Mouse (Mus musculus) urinary bladder, postnatal 36 days (tissue): ENCODE results near the gene Pafah2.

ENCODE experiments used
- DNase-seq, 2 experiments: peaks; one replicate each; pipeline ENCODE4 v3.0.0; 2022; ENCODE audit warnings: low spot score in 2 of 2, mixed read lengths in 1 of 2

The Pafah2 gene

DNA sequence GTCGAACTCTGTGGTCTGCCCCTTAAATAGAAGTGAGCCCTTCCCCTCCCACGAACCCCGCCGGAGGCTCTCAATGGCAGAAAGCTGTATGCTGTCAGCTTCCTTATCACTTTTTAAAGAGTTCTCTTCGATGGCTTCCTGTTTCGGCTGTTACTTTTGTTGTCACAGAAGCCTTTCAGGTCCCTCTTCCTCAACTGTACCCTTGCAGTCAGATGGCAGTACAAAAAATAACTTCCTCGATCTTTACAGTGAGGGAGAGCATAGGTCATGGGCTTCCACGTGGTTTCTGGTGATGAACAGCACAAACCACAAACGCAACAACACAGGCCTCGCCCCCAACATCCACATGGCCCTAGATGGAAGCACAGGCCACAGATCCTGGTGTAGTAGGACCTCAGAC, 64.2 kb downstream of the Pafah2 start:
- no peak for DNase-seq

DNA sequence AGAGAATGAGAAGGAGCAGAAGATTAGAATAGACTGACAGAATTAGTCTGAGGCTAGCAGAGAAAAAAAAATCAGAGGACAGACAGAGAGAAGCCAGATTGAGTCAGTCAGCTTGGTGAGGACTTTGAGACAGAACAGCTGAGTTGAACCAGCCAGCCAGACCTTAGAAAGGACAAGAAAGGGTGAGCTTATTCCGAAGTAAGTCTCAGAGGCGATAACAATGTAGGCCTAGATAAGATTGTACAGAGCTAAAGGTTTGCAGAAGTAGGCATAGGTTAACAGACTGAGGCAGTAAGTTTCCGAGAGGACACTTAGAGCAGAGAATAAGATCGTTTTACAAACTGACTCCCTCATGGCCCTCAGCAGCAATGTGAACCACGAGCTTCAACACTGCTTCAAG, 65.1 kb downstream of the Pafah2 start:
- DNase-seq: no peak

DNA sequence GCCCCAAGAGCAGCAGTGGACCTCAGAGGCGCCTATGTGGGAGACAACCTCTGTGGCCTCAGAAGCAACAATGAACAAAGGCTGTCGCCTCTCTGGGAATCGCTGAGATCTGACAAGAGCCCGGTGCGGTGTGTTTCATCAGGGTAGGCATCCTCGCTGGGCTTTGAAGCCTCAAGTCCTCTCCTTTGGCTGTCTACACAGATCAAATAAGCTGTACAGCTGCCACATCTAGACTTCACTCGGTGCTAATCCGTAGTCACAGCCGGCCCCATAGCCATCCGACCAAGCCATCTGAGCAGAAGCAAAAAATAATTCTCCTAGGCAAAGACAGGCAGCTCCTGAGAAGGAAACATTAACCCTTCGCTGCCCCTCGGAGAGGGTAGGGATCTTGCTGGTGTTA, 69.7 kb downstream of the Pafah2 start:
- DNase-seq: no peak

DNA sequence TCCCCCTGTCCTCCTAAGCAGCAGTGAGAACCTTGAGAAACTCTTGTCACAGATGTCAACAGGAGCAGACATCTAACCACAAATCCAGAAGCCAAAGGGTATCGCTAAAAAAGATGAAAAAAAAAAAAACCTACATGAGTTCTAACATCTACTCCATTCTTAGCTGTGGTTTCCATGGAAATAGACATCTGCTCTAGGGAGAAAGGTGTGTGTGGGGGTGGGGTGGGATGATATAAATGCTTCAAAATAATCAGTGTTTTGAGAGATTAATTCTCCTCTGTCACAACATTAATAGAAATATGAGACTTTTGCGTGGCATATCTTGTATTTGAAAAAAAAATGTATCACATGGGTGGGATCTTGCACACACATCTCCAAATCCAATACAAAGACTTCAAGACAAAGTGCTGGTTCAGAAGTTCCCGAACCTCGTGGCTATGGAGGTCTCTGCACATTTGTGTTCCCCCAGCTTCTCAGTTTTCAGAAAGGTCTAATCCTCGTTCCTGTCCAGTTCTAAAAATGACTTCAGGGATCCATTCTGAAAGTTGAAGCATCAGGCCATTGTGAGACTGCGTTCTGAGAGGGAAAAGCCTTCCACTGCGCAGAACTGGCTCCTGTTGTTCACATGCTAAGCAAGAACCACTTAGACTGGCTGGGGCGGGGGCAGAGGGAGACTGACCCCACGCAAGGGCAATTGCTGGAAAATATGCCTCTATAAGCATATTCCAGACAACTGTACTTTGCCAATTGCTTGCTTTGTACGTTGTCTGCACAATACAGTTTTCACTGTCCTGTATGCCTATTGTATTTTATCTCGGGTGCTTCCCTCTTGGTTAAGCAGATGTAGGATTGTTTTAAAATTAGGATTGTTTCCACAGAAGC, 70.5 kb downstream of the Pafah2 start:
- DNase-seq: no peak

DNA sequence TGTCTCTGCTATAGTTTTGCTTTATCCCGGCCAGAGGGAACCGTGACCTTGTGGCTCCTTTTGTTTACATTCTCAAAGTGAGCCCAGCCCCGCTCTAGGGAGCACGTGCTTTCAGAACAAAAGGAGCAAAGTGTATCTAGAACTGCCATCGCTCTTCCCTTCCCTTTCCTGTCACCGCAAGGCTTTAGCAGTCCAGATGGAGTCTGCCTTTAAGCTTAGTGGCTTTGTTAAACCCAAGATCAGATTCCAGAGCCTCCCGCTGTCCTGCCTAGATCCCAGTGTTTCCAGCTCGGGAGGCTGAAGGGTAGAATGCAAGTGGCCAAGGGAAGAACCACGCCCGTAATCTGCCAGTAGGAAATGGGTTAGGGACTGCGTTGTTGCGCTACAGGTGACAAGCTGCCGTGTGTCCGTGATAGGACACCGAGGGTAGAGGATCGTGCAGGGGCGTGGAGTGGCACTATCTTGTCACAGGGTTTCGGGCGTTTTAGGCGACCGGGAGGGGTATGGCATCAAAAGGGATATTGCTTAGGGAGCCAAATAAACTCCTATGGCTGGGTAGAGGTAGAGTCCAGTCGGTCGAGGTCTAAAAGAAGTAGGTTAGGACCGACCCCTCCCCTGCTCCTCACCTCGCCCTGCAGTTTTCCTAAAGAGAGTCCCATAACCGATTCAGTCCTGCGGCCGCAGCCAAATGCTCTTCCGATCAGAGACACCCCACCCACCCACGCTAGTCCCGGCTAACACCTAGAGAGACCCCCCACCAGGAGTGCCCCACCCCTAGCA, 71.5 kb downstream of the Pafah2 start:
- peak in 1 of 2 experiments; percentile 44 for DNase-seq

DNA sequence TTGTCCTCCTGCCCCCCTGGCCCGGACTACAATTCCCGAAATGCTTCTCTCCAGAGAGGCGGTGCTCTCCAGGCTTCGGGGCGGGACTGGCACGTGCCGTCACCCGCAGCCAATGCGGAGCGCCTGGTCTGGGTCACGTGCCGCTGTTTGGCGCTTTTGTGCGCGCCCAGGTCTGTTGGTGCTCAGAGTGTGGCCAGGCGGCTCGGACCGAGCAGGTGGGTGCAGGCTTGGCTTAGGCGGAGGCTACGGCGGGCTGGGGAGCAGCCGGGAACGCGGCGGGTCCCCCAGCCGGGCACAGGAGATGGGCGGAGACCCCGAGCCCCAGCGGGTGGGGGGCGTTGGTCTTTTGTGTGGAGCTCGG, 72.1 kb downstream of the Pafah2 start, which contains the start of gene Stmn1:
Stmn1 (plus strand) TSS at position 106 of the 361 bp plus-strand sequence.
- DNase-seq: peak; percentile 86 to 95

DNA sequence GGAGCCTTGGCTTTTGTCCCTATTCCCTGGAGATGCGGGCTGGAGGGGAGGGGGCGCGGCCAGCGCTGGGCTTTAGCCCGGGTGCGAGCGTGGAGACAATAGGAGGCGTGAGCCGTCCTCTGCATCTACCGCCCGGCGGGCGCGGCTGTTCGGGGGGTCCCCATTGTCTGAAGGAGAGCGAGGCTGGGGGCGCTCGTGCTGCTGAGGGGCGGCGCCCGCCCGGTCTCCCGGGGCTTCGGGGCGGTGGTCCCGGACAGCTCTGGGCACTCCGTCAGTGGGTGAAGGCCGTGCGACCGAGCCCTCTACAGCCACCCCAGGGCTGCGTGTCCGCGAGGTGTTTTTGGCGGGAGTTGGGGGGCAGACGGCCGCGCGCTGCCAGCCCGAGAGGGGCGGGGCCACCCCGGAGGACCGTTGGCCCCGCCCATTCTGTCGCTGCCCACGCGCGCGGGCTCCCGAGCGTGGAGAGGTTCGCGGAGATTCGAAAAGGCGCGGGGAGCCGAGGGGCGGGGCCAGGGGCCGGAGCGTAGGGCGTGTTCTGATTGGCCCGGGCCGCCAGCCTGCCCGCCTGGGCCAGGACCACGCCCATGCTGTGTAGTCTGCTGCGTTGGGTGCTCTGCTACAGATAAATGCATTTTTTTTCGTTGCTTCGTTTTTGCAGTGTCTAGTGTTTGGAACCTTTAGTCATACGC, 72.6 kb downstream of the Pafah2 start:
- peak; percentile 92 to 93 for DNase-seq

DNA sequence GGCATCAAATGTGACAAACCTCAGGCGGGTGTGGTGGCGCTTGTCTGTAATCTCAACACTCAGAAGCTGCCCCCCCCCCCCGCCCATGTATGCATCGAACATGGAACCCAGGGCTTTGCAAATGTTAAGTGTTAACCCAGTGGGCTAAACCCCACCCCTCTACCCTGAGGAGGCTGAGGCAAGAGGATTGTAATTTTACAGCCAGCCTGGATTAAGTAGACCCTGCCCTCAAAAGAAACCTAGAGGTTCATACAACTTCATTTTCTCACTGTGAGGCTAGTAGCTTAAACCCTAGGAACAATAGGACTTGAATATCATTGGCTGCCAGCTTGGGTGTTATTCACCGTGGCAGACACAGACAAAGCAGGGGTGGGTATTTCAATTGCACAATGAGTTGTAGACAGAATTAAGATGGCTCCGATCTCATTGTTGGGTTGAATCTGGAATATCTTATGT, 73.2 kb downstream of the Pafah2 start:
- no peak for DNase-seq

DNA sequence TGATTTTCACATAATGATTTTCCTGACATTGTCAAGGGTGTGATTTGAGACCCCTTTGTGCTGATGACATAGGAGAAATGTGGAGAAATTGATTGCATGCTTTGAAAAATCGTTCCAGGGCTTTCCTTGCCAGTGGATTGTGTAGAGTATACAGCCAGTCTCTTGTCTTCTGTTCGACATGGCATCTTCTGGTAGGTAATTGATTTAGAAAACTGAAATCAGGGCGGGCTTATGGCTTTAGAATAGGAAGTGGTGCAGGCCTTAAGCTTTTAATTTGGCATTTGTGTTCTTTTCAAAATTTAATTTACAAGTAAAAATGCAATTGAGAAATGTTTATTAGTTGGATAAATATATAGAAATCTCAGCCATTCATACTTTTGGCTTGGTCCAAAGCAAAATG, 73.9 kb downstream of the Pafah2 start:
- no peak for DNase-seq

DNA sequence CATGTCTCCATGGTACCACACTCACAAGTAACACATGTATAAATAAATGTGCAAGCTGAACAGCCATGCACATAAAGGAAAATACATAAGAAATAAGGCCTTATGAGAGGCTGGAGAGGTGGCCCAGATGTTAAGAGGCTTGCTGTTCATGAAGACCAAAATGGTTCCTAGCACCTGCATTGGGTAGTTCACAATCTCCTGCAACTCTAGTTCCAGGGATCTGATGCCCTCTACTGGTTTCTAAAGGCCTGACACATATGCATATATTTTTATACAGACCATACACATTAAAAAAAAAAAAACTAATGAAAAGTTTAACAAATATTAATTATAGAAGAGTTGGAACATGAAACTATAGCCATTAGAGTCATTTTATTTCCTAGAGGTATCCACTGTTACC, 75.3 kb downstream of the Pafah2 start:
- no peak for DNase-seq

DNA sequence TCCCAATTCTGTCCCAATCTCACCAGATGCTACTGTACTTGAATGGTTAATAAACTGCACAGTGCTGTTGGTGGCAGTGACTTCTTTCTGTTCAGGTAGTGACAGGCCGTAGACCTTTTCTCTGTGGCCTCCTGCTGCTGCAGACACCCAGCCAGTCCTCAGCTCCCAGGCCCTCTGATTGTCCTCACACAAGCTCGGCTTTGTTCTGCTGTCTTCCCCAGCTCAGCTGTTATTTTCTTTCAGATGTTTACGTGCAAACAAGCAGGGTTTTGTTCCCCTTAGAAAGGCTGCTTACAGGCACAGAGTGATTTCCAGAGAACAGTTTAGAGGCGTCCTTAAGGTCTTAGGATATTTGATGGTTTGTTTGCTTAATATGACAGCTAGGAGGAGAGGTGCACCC, 77.6 kb downstream of the Pafah2 start:
- no peak for DNase-seq

DNA sequence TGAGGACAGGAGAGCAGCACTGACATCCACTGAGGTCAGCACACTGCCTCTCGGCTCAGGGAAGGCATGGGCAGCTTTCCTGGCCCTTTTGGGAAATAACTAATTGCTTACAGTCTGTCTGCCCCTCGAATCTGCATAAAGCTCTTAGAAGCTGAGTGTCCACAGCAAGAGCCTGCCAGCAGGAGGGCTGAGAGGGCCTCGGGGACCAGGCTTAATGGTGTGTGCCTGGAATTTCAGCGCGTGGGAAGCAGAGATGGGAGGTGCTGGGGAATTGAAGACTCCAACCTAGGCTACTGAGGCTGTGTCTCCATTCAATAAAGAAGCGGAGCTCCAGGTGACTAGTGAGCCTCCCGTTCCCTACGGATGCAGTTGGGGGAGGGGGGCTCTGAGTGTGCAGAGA, 78.1 kb downstream of the Pafah2 start:
- no peak for DNase-seq

DNA sequence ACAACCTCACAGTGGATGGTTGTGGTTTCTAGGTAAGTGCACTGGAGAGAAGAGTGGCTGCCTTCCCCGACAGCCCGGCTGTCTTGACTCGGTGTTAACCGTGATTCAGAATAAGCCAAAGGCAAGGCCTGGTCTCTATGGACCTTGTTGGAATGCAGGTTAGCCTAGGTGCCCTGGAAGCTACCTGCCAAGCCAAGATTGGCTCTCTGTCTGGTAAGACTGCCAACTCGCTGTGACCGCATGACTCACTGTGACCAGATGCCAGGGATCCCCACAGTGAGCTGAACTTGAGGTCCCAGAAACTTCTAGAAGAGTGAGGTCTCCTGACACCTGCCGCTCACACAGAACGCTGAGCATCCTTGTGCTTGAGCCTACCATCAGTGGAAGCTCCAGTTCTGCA, 80.8 kb downstream of the Pafah2 start:
- DNase-seq: no peak
